Mouse (Mus musculus) liver, embryonic 12.5 days (tissue): ENCODE data around the gene Gm5431. TPM values are rescaled to one million over a fixed set of nuclear protein-coding genes. Genes with fewer than 3 reads are reported as not detected.
"Not testable (repeated sequence)": the region's sequence is repeated elsewhere in the genome, so short reads cannot be mapped to it uniquely, and the experiment has no call there.

ENCODE experiments used
- ATAC-seq: fragments of 200-750 bp; cut with Nextera tagmentation; 2 replicates; pipeline ENCODE4 v1.8.0; 2017; ENCODE audit warnings: moderate number of reproducible peaks, mild to moderate bottlenecking, moderate library complexity
- H3K27ac ChIP-seq: fragments of 300-500 bp; sonication (generic); 2 replicates; pipeline ENCODE4 v1.5.1; 2016; ENCODE audit warnings: mild to moderate bottlenecking
- H3K27me3 ChIP-seq: fragments of 300-500 bp; sonication (generic); replicated peaks from 2 replicates; pipeline ENCODE4 v1.6.1; 2016; ENCODE audit warnings: mild to moderate bottlenecking, moderate library complexity
- H3K36me3 ChIP-seq: fragments of 300-500 bp; sonication (generic); 2 replicates; pipeline ENCODE4 v1.6.1; 2016; ENCODE audit warnings: mild to moderate bottlenecking, moderate library complexity
- H3K4me1 ChIP-seq: fragments of 300-500 bp; sonication (generic); 2 replicates; pipeline ENCODE4 v1.6.1; 2016
- H3K4me2 ChIP-seq: fragments of 300-500 bp; sonication (generic); 2 replicates; pipeline ENCODE4 v1.6.1; 2016; ENCODE audit warnings: mild to moderate bottlenecking, moderate library complexity
- H3K4me3 ChIP-seq: fragments of 300-500 bp; sonication (generic); 2 replicates; pipeline ENCODE4 v1.5.1; 2016; ENCODE audit warnings: mild to moderate bottlenecking, moderate library complexity
- H3K9ac ChIP-seq: fragments of 300-500 bp; sonication (generic); 2 replicates; pipeline ENCODE4 v1.6.1; 2016; ENCODE audit warnings: mild to moderate bottlenecking, moderate library complexity
- H3K9me3 ChIP-seq: fragments of 300-500 bp; sonication (generic); replicated peaks from 2 replicates; pipeline ENCODE4 v1.6.1; 2016; ENCODE audit warnings: mild to moderate bottlenecking, moderate library complexity
- WGBS: fragments of 180-500 bp; shearing (Covaris S2); methylation state at CpG from one replicate; pipeline ENCODE4 v1.1.7; 2016; ENCODE audit not compliant: insufficient replicate concordance; 5-methylcytosine and 5-hydroxymethylcytosine counted together
- polyA plus RNA-seq: library from polyadenylated mRNA; unstranded; fragments of >200 nt; fragmentation: Nextera tagmentation; extraction: Ambion mirVana; gene quantifications from 2 replicates; pipeline ENCODE4 v1.2.1, GENCODE M21; 2016

Gene Gm5431
- polyA plus RNA-seq, 1 experiment from 2014 or later, result 0.19 TPM

DNA sequence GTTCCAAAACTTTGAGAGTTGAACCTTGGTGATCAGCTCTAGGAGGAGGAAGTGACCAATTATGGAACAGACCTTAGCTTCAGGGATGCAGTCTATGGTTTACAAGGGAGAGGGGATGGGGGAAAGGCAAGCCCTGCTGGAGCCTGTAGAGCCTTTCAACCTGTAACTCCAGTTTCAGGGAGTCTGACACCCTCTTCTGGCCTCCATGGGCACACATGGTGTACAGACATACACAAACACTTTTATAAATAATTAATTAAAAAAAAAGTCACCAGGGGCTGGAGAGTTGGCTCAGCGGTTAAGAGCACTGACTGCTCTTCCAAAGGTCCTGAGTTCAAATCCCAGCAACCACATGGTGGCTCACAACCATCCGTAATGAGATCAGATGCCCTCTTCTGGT, 55.7 kb downstream of the Gm5431 start:
- not testable (repeated sequence) for ATAC-seq, H3K27ac ChIP-seq, H3K4me1 ChIP-seq, H3K9me3 ChIP-seq, H3K36me3 ChIP-seq, H3K4me3 ChIP-seq, H3K4me2 ChIP-seq, H3K9ac ChIP-seq
- whole genome bisulfite sequencing, result 63% methylated on average over 2 of the region's 2 CpGs
- H3K27me3 ChIP-seq, result peaks cover 38% of the 10 kb centered on the region

DNA sequence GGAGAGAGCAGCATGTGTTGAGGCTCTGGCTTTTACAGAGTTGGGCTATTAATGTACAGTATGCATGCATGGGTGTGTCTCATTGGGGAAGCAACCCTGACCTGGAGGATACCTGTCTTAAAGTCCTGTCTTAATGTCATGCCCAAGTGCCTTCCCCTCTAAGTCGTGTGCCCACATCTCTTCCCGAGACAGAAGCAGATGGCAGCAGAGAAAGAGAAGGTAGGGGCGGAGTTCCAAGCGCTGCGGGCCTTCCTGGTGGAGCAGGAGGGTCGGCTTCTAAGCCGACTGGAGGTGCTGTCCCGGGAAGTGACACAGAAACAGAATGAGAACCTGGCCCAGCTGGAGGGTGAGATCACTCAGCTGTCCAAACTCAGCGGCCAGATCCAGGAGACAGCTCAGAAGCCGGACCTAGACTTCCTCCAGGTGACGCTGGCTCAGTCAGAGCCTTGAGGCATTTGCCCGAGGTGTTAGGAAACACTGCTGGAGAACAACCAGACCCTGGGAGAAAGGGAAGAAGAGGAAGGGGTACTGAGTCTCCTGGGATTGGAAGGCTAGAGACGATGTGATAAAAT, 56.7 kb downstream of the Gm5431 start:
- Histone ChIP-seq H3K9ac (no peak overlapping the region), H3K4me1 (peaks cover 3% of the 10 kb centered on the region; the same call in 1 of the 2 replicates), H3K4me2 (no peak overlapping the region), H3K27me3 (peaks cover 34% of the 10 kb centered on the region), H3K4me3 (no peak overlapping the region), H3K36me3 (no peaks in the 10 kb centered on the region), H3K27ac (no peak overlapping the region), H3K9me3 (no peaks in the 10 kb centered on the region)
- no peak for ATAC-seq
- WGBS, result 38% methylated on average over 13 of the region's 13 CpGs

DNA sequence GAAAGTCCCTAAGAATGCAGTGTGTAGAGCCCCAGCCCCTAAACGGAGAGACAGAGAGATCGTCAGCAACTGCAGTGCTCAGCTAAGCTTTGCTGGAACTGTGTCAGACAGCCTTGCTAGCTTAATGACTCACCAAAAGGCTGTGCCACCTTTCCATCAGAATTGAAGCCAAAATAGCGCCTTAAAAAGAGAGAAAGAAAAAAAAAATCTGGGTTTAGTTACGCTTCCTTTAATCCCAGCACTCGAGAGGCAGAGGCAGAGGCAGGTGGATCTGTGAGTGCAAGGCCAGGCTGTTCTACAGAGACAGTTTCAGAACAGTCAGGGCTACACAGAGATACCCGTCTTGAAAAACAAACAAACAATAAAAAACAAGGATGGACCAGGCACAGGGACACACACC, 57.7 kb downstream of the Gm5431 start:
- H3K9me3 ChIP-seq, result no peaks in the 10 kb centered on the region

DNA sequence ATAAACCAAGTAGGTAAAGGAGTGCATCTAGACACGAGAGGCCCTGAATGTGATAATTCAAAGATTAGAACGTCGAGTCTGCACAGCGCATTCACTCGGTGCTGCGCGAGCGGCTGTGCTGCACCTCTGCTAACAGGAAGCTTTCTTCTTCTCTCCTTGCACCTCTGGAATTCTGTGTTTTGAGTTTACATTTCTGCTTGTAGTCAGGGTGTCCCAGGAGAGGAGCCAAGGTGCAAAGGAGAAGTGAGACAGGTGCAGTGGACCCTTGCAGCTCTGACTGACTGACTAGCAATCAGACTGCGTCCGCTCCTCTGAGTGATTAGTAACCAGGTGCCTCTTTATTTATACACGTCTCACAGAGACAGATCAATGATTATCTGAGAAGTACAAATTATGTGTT, 58.8 kb downstream of the Gm5431 start:
- H3K4me3 ChIP-seq, result no peak overlapping the region
- WGBS, result 73% methylated on average over 11 of the region's 11 CpGs
- H3K4me2 ChIP-seq, result no peak overlapping the region
- H3K27me3 ChIP-seq, result peaks cover 20% of the 10 kb centered on the region
- no peak for ATAC-seq
- H3K36me3 ChIP-seq, result no peaks in the 10 kb centered on the region
- no peaks in the 10 kb centered on the region for H3K9me3 ChIP-seq
- no peak overlapping the region for H3K9ac ChIP-seq
- no peak overlapping the region for H3K27ac ChIP-seq
- H3K4me1 ChIP-seq, result peaks cover 6% of the 10 kb centered on the region

More for the DNA sequence above, 57.7 kb downstream of the Gm5431 start:
- H3K27ac ChIP-seq, result no peak overlapping the region
- WGBS, result 63% methylated on average over 6 of the region's 6 CpGs
- ATAC-seq, result no peak
- H3K36me3 ChIP-seq, result no peaks in the 10 kb centered on the region
- no peak overlapping the region for H3K4me2 ChIP-seq
- H3K4me1 ChIP-seq, result no peaks in the 10 kb centered on the region
- no peak overlapping the region for H3K9ac ChIP-seq
- H3K4me3 ChIP-seq, result no peak overlapping the region
- H3K27me3 ChIP-seq, result peaks cover 23% of the 10 kb centered on the region

DNA sequence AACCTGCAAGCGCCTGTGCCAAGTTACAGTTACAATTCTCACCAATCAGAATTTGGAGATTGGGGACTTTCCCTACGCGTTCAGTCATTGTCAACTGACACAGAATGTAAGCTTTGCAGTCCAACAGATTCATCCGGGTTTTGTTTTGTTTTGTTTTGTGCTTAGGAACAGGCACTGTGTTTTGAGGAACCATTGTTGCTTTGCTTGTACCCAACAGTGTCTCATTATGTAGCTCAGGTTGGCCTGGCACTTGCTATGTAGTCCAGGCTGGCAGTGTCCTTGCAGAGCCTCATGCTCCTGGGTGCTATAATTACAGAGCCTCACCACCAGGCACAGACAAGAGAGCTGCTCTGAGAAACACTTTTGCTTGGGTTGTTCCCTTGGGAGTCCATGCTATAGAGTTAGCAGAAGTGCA, 59.6 kb downstream of the Gm5431 start:
- ATAC-seq, result no peak
- H3K4me2 ChIP-seq, result no peak overlapping the region
- no peaks in the 10 kb centered on the region for H3K9me3 ChIP-seq
- H3K4me3 ChIP-seq, result no peak overlapping the region
- WGBS, result 72% methylated on average over 4 of the region's 4 CpGs
- no peak overlapping the region for H3K27ac ChIP-seq
- peaks cover 14% of the 10 kb centered on the region for H3K4me1 ChIP-seq
- peaks cover 20% of the 10 kb centered on the region for H3K27me3 ChIP-seq
- H3K9ac ChIP-seq, result no peak overlapping the region
- H3K36me3 ChIP-seq, result no peaks in the 10 kb centered on the region

DNA sequence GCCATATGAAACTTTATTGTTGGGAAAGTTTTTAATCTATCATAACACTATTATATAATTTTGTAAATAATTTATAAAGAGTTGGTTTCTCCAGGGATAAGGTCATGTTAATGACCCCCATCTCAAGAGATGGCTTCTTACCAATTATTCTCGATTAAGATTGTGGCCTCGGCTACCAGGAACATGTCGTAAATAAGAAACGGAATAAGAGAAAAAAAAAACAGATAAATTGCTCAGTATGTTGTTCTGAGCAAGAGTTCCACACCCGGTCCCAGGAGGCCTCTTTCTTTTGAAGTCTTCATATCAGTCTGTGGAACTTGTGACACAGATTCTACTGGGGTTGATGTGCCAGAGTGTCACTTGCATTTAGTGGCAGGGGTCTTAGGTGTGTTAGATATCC, 60.8 kb downstream of the Gm5431 start:
- Histone ChIP-seq H3K4me3 (no peak overlapping the region), H3K4me2 (no peak overlapping the region), H3K4me1 (peaks cover 22% of the 10 kb centered on the region), H3K36me3 (no peaks in the 10 kb centered on the region), H3K27ac (no peak overlapping the region), H3K27me3 (peaks cover 32% of the 10 kb centered on the region), H3K9ac (no peak overlapping the region), H3K9me3 (no peaks in the 10 kb centered on the region)
- ATAC-seq, result no peak
- WGBS, result 70% methylated on average over 5 of the region's 5 CpGs

DNA sequence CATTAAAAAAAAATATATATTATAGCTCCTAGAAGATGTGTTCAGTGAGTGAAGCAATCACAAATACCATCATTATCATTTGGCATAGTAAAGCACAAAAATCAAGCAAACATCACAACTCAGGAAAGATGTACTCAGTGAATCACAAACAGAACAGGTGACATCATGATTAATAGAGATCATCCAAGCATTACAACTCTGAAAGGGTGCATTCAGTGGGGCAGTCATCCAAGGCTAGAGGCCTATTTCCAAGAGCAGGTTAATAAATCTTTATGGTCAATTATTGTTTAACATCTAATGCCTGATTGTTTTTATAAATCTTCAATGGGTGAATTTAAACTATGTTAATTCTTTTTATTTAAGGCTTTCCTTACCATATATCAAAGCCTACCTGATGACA, 61.2 kb downstream of the Gm5431 start:
- no peaks in the 10 kb centered on the region for H3K9me3 ChIP-seq

DNA sequence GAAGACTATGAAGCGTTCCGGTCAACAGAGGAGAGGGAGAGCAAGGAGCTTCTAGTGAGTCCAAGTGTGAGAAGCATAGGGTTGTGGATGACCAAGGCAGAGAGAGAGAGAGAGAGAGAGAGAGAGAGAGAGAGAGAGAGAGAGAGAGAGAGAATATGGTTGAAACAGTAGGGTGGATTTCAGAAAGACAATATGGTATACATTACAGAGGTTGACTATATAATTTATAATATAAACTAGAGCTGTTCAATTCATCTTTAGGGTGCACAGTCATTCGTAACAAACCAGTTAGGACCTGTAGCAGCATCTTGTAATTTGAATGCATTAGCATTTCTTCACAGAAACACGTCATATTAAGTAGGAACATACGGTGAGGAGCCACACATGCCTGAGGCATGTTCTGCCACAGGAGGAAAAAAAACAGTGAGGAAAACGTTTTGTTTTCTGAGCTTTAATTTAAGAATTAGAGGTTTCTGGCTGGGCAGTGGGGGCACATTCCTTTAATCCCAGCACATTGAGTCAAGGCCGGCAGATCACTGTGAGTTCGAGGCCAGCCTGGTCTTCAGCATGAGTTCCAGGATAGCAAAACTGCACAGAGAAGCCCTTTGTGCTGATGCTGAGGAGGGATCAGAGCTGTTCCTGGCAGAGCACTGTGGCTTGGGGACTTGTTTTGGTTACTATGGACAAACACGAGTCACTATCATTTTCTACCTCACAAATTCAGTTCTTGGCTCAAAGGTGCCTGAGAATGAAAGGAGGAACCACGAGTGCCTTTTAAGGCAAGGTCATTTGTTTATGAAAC, 62.9 kb downstream of the Gm5431 start:
- Histone ChIP-seq H3K36me3 (no peaks in the 10 kb centered on the region), H3K4me3 (no peak overlapping the region), H3K27me3 (peaks cover 33% of the 10 kb centered on the region), H3K27ac (no peak overlapping the region), H3K4me1 (peaks cover 31% of the 10 kb centered on the region), H3K9me3 (no peaks in the 10 kb centered on the region), H3K4me2 (peak overlapping the region; percentile 98), H3K9ac (no peak overlapping the region)
- ATAC-seq, result no peak
- 65% methylated on average over 10 of the region's 10 CpGs for WGBS

More for the DNA sequence above, 61.2 kb downstream of the Gm5431 start:
- ATAC-seq, result no peak
- H3K9ac ChIP-seq, result no peak overlapping the region
- no peak overlapping the region for H3K4me3 ChIP-seq
- peaks cover 22% of the 10 kb centered on the region for H3K4me1 ChIP-seq
- no peak overlapping the region for H3K4me2 ChIP-seq
- no peak overlapping the region for H3K27ac ChIP-seq
- H3K36me3 ChIP-seq, result no peaks in the 10 kb centered on the region
- peaks cover 35% of the 10 kb centered on the region for H3K27me3 ChIP-seq

DNA sequence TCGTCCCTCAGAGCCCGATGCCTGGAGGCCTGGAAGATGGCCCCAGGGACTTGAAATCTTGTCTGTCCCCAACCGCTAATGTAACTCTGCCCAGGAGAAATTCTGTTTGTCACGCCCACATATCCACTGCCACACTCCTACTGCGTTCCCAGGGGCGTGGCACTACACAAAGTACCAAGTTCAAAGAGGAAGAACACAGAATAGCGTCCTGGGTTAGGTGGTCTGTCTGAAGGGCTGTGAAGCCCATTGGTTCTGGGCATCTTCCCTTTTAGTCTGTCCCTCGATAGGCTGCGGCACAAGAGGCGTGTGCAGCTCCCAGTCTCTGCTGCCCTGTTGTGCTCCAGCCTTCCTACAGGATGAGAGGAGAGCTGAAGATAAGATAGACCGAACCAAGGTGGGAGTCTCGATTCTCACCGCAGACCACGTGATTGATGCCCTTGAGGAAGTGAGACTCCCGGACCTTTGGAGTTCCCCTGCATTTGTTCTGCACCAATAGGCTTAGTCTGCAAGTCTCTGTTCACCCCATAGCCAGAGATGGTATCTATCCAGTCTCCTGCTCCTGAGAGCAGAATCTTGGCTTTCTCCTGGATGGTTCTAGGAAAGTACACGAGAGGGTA, 63.7 kb downstream of the Gm5431 start:
- H3K36me3 ChIP-seq, result no peaks in the 10 kb centered on the region
- H3K4me3 ChIP-seq, result peak overlapping the region; percentile 73
- peaks cover 33% of the 10 kb centered on the region for H3K27me3 ChIP-seq
- peak overlapping the region; percentile 98 for H3K4me2 ChIP-seq
- ATAC-seq, result no peak
- peak overlapping the region; percentile 74 for H3K9ac ChIP-seq
- no peaks in the 10 kb centered on the region for H3K9me3 ChIP-seq
- H3K4me1 ChIP-seq, result peaks cover 32% of the 10 kb centered on the region
- no peak overlapping the region for H3K27ac ChIP-seq
- 2% methylated on average over 16 of the region's 16 CpGs for WGBS

Other genes starting within 250 kb of the Gm5431 start
- 735 and 768 TPM in 2 replicates for gene Rack1, start 101.9 kb downstream of the Gm5431 start, polyA plus RNA-seq
- 2.1 and 2.3 TPM in 2 replicates for gene Trim41, start 84.9 kb downstream of the Gm5431 start, polyA plus RNA-seq
- not detected in 2 replicates for gene Trim7, start 76.1 kb downstream of the Gm5431 start, polyA plus RNA-seq
- 4.1 and 5.0 TPM in 2 replicates for gene Gm12184, start 75.6 kb downstream of the Gm5431 start, polyA plus RNA-seq
- 16.3 and 16.5 TPM in 2 replicates for gene Irgm1, start 30.5 kb downstream of the Gm5431 start, polyA plus RNA-seq
- 1.2 and 2.2 TPM in 2 replicates for gene Psme2b, start 44.0 kb upstream of the Gm5431 start, polyA plus RNA-seq
- gene Olfr56, start 76.7 kb upstream of the Gm5431 start, polyA plus RNA-seq, result 0.07 TPM in 1 of 2 replicates, not detected in the other
- 0.50 and 0.89 TPM in 2 replicates for gene 9930111J21Rik1, start 77.2 kb upstream of the Gm5431 start, polyA plus RNA-seq
- 0.02 TPM in 1 of 2 replicates, not detected in the other for gene Gm12185, start 90.0 kb upstream of the Gm5431 start, polyA plus RNA-seq
- 0.07 and 0.11 TPM in 2 replicates for gene Tgtp1, start 92.0 kb upstream of the Gm5431 start, polyA plus RNA-seq
- 0.71 and 0.88 TPM in 2 replicates for gene 9930111J21Rik2, start 149.0 kb upstream of the Gm5431 start, polyA plus RNA-seq
- gene Tgtp2, start 162.0 kb upstream of the Gm5431 start, polyA plus RNA-seq, result 0.12 and 0.15 TPM in 2 replicates
- 7.0 and 7.2 TPM in 2 replicates for gene Ifi47, start 174.4 kb upstream of the Gm5431 start, polyA plus RNA-seq
- gene Olfr1396, start 212.7 kb upstream of the Gm5431 start, polyA plus RNA-seq, result not detected in 2 replicates
- not detected in 2 replicates for gene Olfr1395, start 240.1 kb upstream of the Gm5431 start, polyA plus RNA-seq